Mouse (Mus musculus) cerebellum, postnatal 25 days (tissue): ENCODE measurements around the gene Pa2g4.
"Not testable (repeated sequence)": the region's sequence is repeated elsewhere in the genome, so short reads cannot be mapped to it uniquely, and the experiment has no call there.

Source experiments
- DNase-seq, 2 experiments: peaks; one replicate each; pipeline ENCODE4 v3.0.0; 2021; ENCODE audit warnings: mixed read lengths in 2 of 2

Pa2g4 gene

GRCm38 (mm10) chr10:128565788-128566531 is at the start of gene Pa2g4:
Gene Pa2g4, minus strand, starts transcription at chr10:128565987.
- DNase-seq, result peak; percentile 98

- no peak for DNase-seq
Measured at GRCm38 (mm10) chr10:128614934-128615333, 49.1 kb upstream of the Pa2g4 start.

DNA sequence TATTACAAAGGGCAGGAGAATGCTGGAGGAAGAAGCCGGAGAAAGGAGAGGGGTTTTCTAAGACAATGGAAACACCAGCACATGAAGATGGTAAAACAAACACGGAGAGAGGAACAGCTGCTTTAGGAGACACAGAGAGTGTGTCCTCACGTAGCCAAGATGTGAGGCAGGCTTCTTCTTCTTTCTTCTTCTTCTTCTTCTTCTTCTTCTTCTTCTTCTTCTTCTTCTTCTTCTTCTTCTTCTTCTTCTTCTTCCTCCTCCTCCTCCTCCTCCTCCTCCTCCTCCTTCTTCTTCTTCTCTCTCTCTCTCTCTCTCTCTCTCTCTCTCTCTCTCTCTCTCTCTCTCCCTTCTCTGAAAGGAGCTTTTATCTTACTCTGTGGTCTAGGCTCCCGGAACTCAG is 48.0 kb upstream of the Pa2g4 start:
- not testable (repeated sequence) for DNase-seq

- DNase-seq, result no peak
Measured at GRCm38 (mm10) chr10:128613154-128613440, 47.3 kb upstream of the Pa2g4 start.

GRCm38 (mm10) chr10:128612433-128613153 is 46.8 kb upstream of the Pa2g4 start:
- DNase-seq, result peak; percentile 77 to 87

DNA sequence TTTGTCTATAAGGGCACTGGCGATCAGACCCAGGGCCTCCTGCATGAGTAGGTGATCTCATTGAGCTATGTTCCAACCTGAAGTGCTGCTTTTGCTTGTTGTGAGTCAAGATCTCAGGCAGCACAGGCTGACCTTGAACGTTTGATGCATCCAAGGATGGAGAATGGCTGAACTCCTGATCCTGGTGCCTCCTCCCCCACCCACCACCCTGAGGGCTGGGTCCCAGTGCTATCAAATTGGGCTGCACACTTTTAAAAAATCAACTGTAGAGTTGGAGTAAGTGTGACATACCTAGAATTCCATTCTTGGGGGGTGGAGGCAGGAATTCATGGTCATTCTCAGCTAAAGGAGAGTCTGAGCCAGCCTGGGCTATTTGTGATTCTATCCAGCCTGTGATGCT is 40.7 kb upstream of the Pa2g4 start:
- DNase-seq, result no peak

DNA sequence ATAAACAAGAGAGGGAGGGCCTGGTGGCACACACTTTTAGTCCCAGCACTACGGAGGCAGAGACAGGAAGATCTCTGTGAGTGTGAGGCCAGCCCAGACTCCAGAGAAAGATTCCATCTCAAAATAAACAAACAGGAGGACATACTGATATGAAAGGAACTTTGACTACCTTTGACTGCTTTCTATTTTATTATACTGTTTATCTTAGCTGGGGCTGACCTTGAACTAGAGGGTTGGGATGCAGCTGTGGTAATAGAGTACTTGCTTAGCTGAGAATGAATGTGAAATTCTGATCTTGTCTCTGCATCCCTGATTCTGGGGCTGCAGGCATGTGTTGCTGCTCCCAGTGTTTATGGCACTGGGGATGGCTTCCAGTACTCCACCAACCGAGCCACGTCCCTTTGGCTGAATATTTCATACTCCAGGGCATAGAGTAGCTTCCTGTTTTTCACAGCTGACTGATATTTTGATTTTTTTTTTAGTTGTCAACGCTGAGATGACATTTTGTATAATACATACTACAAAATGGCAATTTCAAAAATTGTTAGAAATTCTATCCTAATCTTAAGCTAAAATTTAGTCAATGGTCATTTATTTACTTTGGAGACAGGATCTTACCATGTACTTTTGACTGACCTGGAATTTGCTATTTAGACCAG is 36.8 kb upstream of the Pa2g4 start:
- DNase-seq, result no peak

DNA sequence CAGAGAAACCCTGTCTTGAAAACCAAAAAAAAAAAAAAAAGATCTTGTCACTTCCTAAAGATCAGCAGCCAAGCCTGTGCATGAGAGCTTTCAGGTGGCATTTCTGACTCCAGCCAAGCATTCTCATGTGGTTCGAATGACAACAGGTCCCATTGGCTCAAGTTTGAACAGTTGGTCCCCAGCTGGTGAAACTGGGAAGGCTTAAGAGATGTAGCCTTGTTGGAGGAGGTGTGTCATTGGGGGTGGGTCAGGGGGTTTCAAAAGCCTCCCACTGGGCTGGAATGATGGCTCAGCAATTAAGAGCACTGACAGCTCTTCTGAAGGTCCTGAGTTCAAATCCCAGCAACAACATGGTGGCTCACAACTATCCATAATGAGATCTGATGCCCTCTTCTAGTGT is 35.7 kb upstream of the Pa2g4 start:
- DNase-seq, result no peak

DNA sequence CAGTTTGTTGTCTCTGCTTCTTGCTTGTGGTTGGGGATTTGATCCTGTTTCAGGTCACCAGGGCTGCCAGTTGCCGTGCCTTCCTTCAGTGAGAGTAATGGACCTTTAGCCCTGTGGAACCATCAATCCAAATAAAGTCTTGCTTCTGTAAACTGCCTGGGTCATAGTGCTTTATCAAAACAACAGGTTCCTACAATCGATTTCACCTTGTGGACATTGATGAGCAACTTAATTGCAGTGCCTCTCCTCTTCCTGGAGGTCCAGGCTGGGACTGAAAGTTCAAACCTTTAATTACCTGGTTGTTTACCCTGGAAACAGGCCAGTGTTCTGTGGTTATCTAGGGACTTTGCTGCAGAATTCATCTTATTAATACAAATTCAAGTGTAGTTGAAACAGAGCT is 32.7 kb upstream of the Pa2g4 start:
- DNase-seq, result no peak

DNA sequence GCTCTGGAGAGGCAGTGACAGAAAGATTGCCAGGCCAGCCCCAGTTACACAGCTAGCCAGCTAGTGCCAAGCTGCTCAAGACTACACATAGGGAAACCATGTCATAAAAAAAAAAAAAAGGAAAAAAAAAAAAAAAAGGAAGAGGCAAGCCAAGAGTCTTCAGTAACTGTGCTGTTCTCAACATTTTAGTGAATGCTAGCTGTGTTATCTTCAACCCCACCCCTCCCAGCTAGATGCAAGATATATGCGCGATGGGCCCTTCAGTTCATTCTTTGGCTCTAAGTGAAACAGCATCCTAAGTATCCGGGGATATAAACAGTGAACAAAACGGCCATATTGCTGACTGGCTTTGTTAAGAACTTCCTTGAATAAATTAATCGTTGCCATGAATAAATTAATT is 27.0 kb upstream of the Pa2g4 start:
- DNase-seq, result no peak

DNA sequence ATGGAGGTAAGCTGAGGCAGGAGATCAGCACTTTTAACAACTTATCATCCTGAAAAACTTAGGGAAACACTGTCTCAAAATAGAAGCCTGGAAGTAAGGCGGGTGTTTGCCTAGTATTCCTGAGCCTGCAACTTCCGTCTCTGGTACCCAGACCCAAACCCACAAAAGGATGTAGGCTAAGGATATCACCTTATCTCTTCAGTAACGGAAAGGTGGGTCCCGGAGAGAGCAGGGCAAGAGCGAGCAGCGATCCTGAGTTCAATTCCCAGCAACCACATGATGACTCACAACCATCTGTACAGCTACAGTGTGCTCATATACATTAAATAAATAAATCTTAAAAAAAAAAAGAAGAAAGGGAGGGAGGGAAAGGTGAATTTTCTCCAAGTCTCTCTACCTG is 25.6 kb upstream of the Pa2g4 start:
- DNase-seq, result no peak

DNA sequence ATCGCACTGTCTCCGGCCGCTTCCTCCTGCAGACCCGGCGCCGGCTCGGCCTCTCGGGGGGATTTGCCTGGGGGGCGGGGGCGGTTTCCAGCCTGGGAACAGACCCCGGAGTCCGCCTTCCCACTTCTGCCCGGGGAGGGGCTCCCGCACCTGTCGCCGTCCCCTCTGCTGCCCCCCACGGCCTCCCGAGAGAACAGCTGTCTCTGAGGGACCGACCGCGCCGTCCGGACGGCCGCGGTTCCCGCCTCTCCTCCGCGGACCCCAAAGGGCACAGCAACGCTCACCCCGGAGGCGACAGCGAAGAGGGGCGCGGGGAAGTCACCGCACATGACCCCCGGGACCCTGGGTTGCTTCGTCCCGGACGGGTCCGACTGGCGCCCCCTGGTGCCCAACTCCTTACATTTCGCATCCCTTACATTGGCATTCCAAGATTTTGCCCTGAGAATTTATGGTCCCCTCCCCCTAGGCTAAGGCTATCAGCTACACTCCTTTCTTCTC is 24.5 kb upstream of the Pa2g4 start:
- DNase-seq, result peak; percentile 79 to 87

DNA sequence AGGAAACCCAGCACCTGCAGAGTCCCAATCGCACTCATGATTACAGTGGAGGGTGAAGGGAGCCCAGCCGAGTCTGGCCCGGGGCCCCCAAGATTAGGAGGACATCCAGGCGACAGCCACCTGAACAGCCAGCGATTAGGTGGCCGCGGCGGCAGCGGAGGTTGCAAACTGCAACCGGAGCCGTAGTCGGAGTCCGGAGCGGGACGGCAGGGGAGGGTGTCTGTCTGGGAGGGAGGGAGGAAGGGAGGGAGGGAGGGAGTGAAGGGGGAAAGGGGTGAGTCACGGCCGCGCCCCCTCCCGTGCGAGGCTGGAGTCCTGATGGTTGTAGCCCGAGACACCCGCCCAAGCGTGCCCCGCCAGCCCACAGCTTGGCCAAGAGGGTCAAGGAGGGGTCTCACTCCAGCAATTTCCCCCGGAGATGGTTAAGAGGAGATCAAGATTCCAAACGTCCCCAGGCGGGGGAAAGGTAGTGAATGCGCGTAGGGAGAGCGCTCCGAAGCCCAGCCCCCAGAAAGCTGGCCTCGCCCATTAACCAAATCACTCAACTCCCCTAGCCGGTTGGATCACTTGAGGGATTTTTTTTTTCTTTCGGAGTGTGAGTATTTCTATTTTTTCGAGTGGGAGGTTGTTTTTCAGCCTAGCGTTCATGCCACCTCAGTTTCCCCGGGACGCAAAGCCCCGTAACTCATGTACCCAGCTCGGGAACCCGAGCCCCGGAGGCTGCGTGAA is 23.8 kb upstream of the Pa2g4 start, which contains the start of gene Erbb3:
Gene Erbb3, minus strand, starts transcription at position 189 of the 729 bp plus-strand sequence.
- DNase-seq, result peak; percentile 43 to 64

- DNase-seq, result no peak
Measured at GRCm38 (mm10) chr10:128588775-128589463, 23.1 kb upstream of the Pa2g4 start.

- DNase-seq, result no peak
Measured at GRCm38 (mm10) chr10:128588136-128588535, 22.3 kb upstream of the Pa2g4 start.

GRCm38 (mm10) chr10:128587697-128588096 is 21.9 kb upstream of the Pa2g4 start:
- no peak for DNase-seq

GRCm38 (mm10) chr10:128587120-128587519 is 21.3 kb upstream of the Pa2g4 start:
- DNase-seq, result no peak

GRCm38 (mm10) chr10:128586546-128586945 is 20.8 kb upstream of the Pa2g4 start:
- DNase-seq, result no peak

DNA sequence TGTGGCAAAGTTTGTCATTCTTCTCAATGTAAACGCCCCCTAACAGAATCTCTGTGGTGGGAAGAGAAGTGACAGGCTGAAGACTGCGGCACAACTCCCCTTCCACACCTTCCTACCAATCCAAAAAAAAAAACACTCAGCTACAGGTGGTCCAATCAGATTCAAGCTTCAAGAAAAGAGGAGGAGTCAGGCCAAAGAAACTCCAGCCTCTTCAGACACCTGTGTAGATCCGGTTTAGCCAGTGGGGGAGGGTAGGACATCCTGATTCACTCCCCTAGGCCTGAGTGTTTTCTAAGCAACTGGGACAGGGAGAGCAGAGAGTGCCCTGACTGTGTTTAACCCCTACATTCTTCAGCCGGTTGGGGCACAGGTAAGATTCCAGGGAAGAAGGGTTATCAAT is 18.6 kb upstream of the Pa2g4 start:
- DNase-seq, result no peak

DNA sequence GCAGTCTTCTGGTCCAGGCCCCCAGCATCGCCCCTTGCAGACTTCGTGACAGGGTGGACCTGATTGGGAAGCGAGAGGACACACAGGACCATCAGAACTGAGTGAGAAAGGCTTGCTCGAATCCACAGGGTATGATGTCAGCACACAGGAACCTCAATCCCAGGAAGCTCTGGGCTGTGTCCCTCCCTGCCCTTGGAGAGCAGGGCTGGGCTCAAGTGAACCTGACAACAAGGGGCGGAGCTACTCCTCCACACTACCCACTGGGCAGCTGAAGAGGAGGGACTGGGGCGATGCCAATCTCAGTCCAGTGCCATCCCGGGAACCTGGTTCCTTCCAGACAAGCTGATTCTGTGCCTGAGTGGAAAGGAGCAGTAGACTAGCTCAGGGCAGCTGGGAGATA is 17.9 kb upstream of the Pa2g4 start:
- DNase-seq, result peak; percentile 33 to 58

DNA sequence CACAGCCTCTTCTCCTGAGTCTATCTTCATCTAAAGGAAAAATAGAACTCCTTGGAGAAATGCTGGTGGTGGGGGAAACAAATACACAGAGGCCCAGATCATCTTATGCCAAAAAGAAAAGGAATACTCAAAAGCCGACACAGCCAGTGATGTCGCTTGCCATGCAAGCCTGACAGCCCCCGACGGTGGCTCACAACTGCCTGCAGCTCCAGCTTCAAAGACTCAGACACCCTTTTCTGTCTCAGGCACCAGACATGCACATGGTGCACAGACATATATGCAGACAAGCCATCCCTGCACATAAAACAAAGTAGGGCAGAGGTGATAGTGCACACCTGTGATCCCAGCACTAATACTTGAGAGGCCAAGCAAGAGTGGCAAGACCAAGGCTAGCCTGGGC is 13.9 kb upstream of the Pa2g4 start:
- DNase-seq, result no peak

DNA sequence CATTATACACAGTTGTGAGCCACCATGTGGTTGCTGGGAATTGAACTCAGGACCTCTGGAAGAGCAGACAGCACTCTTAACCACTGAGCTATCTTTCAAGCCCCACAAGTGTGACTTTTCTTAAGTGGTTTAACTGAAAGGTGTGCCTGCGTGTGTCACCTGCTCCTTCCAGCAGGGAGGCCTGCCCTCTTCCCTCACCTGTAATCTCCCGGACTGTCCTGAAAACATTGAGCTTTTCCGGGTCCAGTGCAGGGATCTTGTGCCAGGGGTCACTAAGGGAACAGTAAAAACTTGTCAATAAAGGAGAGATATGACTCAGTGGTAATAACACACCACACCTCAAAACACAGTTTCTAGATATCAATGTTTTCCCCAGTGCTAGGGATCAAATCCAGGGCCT is 13.5 kb upstream of the Pa2g4 start:
- DNase-seq, result no peak

DNA sequence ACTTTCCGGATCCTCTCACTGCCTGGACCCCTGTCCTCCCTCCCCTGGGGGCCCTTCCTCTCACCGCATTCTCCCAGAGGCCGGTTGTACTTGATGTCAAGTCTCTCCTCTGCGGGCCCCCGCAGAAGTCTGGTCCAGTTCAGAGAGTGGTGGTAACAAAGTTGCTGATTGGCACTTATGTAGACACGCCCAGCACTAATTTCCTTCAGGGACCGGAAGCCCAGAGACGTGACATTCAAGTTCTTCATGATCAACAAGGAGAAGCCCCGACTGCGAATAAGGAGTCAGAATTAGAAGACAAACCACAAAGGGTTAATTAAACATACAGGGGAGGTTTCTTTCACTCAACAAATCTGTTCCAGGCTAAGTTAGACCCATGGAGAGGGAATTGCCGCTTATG is 12.5 kb upstream of the Pa2g4 start:
- DNase-seq, result no peak
